Mouse (Mus musculus) lung, adult 2 months (tissue): ENCODE results near the gene Rnf145.
"Not testable (repeated sequence)": the region's sequence is repeated elsewhere in the genome, so short reads cannot be mapped to it uniquely, and the experiment has no call there.

Experiments
- CTCF ChIP-seq: fragments of 200-500 bp; IDR thresholded peaks from 2 replicates; pipeline ENCODE4 v1.5.1; 2011; ENCODE audit warnings: mild to moderate bottlenecking, low read length, control low read depth; ENCODE audit not compliant: insufficient read depth
- POLR2A ChIP-seq: fragments of 200-500 bp; IDR thresholded peaks from 2 replicates; pipeline ENCODE4 v1.6.1; 2011; ENCODE audit warnings: low read depth, mild to moderate bottlenecking, control low read depth, low read length, borderline replicate concordance; ENCODE audit errors: extremely low read depth

DNA sequence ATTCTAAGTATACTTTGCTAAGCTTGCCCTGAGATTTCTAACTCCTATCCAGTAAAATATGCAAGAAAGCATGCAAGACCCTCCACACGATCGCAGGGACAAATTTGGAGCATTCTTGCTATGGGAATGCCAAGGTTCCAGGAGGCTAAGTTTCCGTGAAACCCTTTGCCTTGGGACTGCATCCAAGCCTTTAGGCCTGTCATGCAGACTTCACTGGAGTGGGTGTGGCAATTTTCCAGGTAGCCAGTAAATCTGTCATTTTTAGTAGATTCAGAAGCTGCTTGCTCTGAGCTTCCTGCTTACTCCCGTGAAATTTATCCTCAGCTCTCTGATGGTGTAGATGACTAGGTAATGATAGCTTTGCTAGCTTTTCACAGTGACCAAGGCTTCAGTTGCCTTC lies 51.6 kb downstream of the Rnf145 start:
- not testable (repeated sequence) for TF ChIP-seq CTCF, POLR2A
